Mouse (Mus musculus) adrenal gland (tissue): ENCODE measurements at regions not wholly inside any gene's neighbourhood (a gene's known extent, or its start where the extent isn't known, plus 50 kb on each side); places are given as distances from the start of the nearest gene placed in this dataset.

Source experiments
- intact Hi-C: fragments of 180-260 bp; cut with DNase I; formaldehyde crosslinking; loops from one replicate; pipeline ENCODE4 v1.15.1; 2025

DNA sequence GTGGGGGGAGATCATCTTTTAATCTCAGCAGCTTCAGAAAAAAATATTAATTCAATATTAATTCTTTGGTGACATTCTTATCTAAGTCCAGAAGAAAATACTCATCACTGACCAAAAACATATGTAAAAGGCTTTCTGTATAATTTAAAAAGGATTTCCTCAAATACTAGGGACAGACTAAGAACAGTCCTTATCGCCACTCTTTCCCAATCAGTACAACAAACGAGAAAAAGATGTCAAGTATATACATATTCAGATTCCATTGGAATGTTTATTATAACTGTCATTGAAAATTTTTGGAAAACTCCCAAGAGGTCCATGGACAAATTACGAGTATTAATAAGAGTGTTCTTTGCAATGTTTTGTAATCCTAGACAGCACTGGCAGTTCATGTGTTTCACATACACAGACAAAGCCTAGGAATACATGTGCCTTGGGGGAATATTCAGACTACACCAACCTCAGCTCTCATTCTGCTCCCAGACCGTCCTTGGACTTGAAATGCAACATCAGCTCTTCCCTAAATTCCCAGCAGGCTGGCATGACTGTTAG lies 270.4 kb upstream of the Dcbld2 start:
- intact Hi-C loops: no loop called here

DNA sequence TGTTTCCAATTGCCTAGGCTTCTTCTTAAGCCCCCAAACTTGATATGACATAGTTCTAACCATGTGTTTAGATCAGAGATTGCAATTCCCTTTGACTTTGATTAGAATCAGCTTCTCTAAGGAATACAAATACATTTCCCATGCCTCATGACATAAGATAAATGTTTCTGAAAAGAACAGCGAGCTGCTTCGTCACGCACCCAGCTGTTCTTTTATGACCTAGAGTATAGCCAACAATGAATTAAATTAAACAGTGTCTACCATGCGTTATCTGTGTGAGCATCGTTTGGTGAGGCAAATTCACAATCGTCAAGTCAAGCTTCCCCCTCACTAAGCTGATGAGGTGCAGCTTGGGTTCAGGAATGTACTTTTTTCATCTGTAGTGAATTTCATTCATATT lies 261.8 kb upstream of the Dcbld2 start:
- intact Hi-C loops: no loop called here

DNA sequence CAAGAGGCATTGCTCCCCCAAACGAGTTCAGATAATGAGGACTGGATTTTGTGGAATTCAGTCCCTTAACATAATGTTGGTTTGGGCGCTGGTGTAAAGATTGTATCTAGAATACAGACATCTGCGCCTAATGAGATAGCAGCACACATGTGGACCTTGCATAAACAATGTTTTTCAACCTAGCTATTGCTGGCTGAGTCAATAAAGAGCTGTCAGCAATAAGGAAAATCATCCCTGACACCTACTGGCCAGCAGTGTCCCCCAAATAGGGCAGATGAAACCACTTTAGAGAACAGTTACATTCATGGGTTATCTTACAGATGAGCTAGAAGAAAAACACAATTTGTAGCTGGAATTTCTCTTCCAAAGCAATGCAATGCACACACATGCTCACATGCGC lies 252.7 kb upstream of the Dcbld2 start:
- intact Hi-C loops: no loop called here

DNA sequence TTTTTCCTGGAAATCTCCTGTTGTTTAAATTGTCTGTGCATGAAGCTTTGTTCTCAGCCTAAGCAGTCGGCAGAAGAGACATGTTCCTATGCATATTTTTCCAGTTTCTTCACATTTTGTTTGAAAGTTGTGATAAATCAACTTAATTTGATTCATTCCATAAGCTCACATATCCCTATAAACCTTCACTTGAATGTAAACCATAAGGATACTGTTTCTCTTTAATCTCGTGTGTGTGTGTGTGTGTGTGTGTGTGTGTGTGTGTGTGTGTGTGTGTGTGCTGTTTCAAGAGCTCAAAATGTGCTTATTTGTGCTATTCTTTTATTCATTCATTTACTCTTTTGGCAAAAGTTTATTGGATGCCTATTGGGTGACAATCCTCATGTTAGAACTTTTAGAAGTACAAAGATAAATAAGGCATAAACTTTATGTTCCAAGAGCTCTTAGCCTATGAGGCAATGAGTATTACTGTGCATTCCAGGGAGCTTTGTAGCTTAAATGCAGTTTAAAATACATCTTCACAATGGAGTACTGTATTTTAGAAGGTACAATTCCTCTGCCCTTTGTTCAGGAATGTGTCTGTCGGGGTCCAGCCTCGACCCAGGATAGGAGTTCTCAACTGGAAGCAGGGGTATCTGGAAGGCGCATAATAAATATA lies 229.4 kb upstream of the Dcbld2 start:
- intact Hi-C loops: loop anchor here (10.0 kb wide), 1 partner anchor 554 kb away; no protein-coding TSS in a partner anchor

DNA sequence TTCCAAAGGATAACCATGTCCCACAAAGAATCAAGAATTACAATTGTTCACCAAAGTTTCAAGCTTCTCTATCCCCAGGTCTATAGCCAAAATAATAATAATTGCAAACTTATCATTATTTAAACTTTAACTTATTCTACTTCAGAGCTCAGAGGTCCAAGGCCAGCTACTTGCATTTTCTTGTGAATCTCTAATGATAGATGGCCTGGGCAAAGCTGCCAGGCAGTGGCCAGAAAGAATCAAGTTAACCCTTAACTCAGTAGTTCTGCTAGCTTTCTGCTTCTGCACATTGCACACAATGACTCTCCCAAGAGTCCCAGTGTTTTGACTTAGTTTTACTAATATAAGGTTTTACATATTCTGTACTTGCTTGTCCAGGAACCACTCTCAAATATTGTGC lies 228.3 kb upstream of the Dcbld2 start:
- intact Hi-C loops: loop anchor here (10.0 kb wide), 1 partner anchor 555 kb away; no protein-coding TSS in a partner anchor

DNA sequence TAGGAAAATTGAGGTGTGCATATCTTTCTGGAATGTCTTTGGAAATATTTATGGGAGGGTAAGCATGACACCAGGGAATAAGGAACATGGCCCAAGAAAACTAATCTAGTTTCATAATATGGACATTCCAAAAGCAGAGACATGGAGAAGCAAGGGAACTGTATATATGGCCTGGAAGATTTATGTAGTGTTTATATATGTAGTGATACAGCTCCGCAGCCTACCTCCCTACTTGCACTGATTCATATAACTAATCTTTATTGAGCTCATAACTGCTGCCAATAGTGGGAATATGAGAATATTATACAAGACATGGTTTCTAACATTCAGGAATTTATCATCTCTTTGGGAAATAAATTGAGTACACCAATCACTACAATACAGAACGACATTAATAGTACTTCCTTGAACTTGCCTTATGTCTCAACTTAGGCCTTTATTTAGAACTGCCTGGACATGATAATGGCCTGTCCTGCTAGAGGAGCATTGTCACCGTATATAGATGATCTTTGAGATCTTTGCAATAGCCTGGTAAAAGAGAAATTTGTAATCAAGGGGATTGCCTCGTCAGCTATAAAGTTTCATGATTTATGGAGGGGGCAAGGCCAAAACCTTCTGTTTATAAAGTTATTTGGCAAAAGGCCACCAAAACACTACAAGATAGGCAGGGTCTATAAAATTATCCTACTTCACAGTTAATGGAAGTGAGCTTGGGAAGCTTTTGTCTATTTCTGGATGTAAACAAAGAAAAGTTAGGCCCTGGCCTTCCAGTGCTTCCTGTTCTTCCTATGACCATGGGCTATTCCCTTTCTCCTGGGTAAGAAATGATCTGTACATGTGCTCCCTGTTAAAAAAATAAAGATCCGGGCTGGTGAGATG lies 213.4 kb upstream of the Dcbld2 start:
- intact Hi-C loops: no loop called here

DNA sequence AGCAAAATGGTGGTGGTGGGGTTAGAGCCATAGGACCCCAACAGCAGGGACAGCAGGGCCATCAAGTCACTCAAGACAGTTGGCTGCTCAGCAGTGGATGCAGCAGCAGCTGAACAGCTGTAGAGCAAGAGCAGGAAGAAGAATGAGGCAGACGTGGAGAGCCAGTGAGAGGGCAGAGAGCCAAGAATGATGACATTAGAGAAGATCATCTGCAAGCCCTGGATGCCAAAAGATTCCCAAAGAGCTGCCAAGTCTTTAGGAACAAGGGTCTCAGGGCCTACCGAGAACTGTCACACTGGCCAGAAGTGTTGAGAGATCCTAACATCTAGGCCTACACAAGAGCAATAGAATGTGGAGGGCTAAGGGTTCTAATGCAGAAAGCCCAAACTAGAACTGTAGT lies 196.4 kb upstream of the Dcbld2 start:
- intact Hi-C loops: no loop called here

DNA sequence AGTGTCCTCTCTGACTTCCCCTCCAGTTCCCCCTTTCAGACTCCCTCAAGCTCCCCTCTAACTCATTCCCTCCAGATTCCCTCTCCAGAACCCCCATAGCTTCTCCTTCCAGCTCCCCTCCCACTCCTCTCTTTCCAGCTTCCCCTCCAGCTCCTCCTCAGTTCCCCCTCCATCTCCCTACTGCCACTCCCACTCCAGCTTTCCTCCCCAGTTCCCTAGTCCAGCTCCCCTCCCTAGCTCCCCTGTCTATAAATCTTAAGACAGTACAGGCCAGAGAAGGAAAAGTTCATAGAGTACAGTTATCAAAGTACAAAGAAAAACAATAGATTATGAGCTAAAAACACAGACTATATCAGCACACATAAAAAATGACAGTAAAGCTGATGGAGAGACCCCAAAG lies 173.6 kb upstream of the Dcbld2 start:
- intact Hi-C loops: no loop called here

DNA sequence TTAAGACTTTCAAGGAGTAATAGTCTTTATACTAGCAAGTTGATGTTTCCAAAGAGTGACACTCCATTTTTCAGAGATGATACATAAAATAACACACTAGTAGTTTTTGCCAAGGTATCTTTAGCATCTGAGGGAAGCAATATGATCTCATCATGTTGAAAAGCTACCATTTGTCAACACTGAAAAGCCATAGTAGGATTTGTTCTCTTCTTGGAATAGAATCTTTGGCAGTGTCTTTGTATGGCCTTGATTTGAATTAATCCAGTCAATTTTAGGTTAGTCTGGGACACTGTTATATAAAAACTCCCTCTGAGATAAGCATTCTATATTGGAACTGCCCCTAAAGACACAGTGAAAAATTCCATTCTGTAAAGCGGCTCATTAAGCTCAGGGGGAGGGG lies 171.4 kb upstream of the Dcbld2 start:
- intact Hi-C loops: no loop called here

DNA sequence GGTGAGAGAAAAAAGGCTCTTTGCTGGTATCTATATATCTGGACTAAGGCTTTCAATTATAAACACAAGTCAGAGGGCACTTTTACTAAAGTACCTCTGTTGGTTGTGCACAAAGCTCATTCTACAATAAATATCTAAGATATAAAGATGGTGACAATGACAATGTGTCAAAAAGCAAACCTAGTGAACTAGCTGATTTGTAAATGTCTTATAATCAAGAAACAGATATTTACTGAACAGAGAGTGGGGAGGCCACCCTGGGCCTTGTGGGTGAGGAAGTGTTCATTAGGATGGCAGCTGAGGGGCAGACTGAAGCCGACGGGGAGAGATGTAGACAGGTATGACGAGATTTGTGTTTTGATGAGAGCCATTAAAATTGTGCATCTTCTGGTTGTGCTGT lies 132.0 kb upstream of the Dcbld2 start:
- intact Hi-C loops: no loop called here

DNA sequence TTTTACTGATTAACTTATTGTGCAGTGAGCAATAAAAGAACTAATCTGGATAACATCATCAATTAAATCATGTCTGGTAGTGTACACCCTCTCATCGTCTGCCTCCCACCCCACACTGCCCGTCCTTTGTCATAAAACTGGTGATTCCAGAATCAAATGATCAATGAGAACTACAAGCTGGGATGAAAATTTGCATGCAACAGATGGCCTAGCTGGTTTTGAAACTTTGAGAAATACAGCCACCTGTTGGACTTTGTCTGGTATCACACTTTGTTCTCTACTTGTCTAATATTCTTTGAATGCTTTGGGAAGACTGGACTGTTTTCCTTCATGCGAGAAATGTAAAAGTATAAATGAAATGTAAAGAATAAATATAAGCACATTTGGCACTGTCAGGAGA lies 126.8 kb upstream of the Dcbld2 start:
- intact Hi-C loops: loop anchor here (2.0 kb wide), 1 partner anchor 613 kb away; no protein-coding TSS in a partner anchor

DNA sequence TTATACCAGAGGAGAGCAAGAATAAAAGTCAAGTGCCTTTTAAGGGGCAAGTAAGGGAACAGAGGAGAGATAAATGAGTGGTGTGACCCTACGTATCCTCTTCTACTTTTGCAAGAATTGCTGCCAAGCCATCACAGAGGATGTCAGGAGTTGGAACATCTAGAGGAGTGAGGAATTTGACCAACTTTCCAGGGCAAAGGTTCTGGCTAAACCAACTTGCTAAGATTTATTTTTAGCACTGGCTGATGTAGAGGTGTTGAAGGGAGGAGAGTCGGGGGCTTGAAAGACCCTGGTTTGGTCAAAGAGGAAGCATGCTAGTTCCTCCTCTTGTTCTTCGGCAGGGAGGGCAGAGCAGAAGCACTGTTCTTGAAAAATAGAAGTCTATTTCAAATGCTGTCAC lies 113.8 kb upstream of the Dcbld2 start:
- intact Hi-C loops: loop anchor here (10.0 kb wide), 1 partner anchor 370 kb away; no protein-coding TSS in a partner anchor

DNA sequence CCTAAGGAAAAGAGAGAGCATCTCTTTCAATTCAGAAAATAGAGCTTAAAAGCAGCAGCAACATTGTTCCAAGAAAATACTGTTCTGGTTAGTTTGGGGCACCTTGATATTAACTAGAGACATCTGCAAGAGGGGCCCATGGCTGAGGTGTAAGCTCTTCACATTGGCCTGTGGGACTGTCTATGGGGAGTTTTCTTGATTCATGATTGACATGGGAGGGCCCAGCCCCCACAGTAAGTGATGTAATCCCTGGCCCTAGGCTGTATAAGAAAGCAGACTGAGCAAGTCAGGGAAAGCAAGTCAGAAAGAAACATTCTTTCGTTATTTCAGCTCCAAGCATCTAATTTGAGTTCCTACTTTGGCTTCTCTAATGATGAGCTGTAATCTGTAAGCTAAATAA lies 113.1 kb upstream of the Dcbld2 start:
- intact Hi-C loops: loop anchor here (10.0 kb wide), 1 partner anchor 370 kb away; no protein-coding TSS in a partner anchor

DNA sequence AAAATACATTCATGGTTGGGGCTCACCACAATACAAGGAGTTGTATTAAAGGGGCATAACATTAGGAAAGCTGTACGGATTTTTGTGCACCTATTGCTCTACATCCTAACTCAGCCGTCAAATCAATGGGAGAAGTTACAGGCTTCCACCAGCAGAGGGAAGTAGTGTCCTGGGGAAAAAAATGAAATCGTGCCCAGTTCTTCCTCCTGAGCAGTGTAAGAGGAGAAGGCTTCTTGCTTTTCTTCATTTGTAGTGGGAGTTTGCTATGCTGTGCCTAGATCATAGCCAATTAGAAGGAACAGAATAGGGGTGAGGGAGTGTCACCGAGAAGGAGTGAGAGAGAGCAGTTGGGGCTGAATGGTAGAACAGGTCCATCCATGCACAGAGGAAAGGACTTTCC lies 108.7 kb upstream of the Dcbld2 start:
- intact Hi-C loops: loop anchor here (1.0 to 10.0 kb wide), 3 partner anchors 152 to 365 kb away; no protein-coding TSS in a partner anchor

DNA sequence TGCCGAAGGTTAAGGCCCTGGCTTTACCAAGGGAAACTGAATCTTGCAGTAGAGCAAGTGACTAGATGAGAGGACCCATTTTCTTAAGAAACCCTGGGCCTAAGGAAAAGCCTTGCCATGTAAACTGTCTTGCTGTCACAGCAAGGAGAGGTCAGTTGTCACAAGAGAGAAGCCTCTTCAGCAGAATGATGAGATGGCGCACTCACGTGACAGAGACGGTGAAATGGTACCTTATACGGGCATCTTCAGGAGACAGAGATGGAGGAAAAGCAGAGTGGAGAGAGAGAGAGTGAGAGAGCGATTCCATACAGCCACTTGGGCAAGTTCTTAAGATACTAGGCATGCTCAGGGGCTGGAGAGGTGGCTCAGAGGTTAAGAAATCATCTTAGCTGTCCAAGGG lies 108.1 kb upstream of the Dcbld2 start:
- intact Hi-C loops: no loop called here

DNA sequence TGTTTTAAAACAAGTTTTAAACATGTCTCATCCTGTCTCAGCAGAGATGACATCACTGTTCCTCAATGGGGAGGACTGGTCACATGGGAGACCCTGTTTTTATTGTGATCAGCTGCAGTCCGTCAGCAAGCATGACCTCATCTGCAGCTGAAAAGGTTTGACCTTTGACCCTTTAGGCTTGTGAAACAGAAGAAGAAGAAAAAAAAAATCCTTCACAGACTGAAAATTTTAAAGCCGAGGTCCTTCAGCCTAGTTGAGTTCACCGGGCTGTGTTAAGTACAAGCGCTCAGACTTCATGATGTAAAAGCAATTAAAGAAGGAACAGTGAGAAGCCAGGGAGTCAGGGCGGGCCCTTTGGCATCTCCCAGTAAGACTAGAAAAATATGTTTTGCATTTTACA lies 104.7 kb upstream of the Dcbld2 start:
- intact Hi-C loops: no loop called here

DNA sequence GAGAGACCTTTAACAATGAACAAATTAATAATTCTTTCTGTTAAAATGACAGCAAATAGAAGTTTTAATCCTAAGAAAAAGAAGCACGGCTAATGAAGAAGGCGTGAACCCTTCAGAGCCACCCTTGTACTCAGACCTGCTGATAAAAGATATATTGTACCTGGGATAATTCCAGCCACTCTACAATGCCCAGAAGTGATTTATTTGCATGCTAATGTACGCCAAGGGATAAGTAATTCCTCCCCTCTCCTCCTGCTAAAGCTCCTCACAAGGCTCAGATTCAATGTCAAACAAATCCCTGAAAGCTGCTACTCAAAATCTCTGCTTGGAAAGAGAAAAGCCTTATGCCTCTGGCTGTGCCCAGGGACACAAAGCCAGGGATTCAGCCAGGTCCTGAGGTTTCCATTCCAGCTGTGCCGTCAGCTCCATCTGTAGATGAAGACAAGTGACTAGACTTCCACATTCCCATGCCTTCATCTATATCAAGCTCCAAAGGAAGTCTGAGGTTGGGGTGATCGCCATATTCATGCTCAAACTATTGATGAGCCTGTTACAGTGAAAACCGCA lies 91.3 kb upstream of the Dcbld2 start:
- intact Hi-C loops: no loop called here

DNA sequence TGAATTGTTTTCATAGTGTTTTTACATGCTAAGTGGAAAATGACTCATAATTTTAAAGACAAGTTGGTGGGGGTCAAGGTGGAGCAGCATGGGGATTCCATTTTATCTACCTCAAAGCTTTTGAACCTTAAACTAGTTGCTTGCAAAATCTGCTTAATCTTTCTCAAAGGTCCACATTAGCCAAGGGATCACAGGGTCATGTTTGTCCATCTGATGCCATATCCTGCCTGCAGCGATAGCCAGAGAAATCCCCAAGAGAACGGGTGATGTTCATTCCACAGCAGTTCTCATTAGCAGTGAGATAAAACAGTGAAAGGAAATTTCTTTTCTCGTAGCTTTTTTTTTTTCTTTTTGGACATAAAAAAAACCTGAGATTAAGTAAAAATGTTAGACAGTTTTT lies 77.2 kb upstream of the Dcbld2 start:
- intact Hi-C loops: no loop called here

DNA sequence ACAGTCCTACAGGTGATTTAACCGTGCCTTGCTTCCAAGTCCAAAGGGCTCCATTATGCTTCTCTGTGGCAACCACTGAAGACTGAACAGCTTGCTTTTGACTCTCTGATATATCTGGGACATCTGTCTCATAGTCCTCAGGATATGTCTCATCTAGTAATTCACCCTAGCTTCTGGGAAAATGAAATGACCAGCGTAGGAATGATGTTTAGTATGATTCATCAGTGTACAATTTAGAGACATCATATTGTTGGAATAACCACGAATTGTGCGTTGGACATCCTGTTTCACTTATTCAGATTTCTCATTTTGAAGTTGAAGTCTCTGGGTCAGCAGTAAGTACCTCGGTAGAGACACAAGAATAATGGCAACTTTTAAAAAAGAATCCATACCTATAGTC lies 64.3 kb upstream of the Dcbld2 start:
- intact Hi-C loops: no loop called here

DNA sequence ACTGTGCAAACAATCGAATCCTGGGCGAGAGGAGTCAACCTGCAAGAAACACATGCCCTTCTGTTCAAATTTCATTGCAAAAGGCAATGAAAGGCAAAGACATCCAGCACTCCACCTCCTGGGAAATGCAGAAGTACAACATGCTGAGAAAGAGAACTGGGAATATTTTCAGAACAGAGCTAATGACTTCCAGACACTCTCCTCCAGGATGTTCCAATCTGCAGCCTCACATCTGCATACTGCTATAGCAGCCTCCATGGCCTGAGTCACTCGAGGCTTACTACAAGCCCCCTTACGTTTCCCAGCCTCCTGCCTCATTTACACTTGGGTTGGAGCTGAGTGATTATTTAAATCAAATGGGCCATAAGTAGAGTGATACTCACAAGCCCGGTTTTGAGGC lies 58.9 kb upstream of the Dcbld2 start:
- intact Hi-C loops: no loop called here

DNA sequence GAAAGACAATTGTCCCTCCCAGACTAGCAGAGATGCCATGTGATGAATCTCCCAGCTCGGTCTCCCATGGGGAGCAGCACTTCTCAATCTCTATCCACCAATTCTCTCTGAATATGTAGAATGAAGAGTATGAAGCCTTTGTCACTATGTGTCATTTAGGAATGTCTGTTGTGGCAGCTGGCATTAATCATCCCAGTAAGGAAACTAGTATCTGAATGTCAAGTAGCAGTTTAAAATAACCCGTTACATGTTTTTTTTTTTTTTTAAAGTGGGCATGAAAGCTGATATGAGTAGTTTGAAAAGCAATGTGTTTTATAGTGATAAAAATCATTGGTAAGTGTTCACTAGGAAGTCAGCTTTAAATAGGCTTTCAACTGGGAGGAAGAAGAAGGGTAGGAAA lies 58.4 kb upstream of the Dcbld2 start:
- intact Hi-C loops: no loop called here

DNA sequence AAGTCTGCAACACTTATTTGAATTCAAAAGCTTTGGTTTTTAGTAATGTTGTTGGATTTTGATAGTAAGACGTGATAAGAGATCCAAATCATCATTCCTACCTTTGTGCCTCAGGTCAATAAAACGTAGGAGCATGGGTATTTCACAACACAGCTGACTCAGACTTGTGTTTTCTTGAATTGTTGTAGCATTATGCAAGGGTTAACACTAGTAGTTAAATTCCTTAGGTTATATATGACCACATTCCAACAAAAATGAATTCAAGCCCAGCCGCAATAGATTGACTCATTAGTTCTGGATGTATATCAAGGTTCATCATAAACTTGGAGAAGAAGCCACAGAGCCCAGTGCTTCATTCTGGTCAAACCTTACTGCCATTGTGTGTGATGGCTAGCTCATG lies 56.1 kb upstream of the Dcbld2 start:
- intact Hi-C loops: no loop called here
